ENCODE assay signal across 16 mouse cellular contexts in the genomic region with DNA sequence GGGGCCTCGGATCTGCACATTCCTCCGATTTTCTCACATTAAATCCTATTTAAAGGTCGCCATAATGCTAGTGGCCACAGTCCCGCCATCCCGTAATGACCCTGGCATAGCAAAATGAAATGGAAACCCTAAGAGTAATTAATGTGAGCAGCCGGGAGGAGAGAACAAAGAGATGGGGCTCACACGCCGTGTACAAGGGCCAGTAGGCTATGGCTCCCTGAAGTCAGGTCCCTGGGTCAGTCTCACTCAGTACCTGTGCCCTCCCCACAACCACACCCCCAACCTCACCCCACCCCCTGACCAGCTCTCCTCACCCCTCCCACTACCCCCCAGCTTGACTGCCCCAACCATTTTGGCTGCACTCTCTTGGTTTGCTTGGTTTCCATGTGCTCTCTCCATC. TPM values are rescaled to one million over a fixed set of nuclear protein-coding genes. Genes with fewer than 3 reads are reported as not detected.
DNase-seq lines count a peak whose midpoint lies in the region; ATAC-seq and TF ChIP-seq lines count a peak whose summit lies in the region.
"Had no signal": no experiment of that assay in that cellular context is flagged by ENCODE, and none has a peak within 500 bp of the region (broad histone marks: within the 10 kb centered on the region; RNA-seq: fewer than 3 reads in every experiment).

No protein-coding gene starts in this region.

- peaks cover 8% of the 10 kb centered on the region for H3K4me1 ChIP-seq in forebrain, embryonic 10.5 days
- peaks cover 28% of the 10 kb centered on the region for H3K4me1 ChIP-seq in forebrain, embryonic 15.5 days
- H3K4me1 ChIP-seq in kidney, postnatal 0 days (replicated peaks; ENCODE audit: insufficient read depth, low read length) = peaks cover 41% of the 10 kb centered on the region
- H3K4me1 ChIP-seq in intestine, embryonic 16.5 days (ENCODE audit: control insufficient read depth, insufficient read depth, low read length) = peaks cover 41% of the 10 kb centered on the region
- peaks cover 28% of the 10 kb centered on the region for H3K4me1 ChIP-seq in stomach, embryonic 14.5 days (ENCODE audit: control insufficient read depth, insufficient read depth, low read length)

- no peak for ATAC-seq in forebrain, embryonic 15.5 days (replicated peaks)
- ATAC-seq in kidney, postnatal 0 days (replicated peaks; ENCODE audit: low FRiP score, low read depth) = peak; percentile 59
- peak; percentile 70 for ATAC-seq in intestine, embryonic 16.5 days
- ATAC-seq in stomach, embryonic 14.5 days (ENCODE audit: insufficient number of reproducible peaks, insufficient read depth, low FRiP score, low read depth) = no peak

- H3K4me2 ChIP-seq in forebrain, embryonic 15.5 days (replicated peaks) = no peak overlapping the region
- peak overlapping the region; percentile 36 for H3K4me2 ChIP-seq in kidney, postnatal 0 days (ENCODE audit: low read length)
- peak overlapping the region; percentile 4 for H3K4me2 ChIP-seq in intestine, embryonic 16.5 days (ENCODE audit: low read depth, low read length)
- H3K4me2 ChIP-seq in stomach, embryonic 14.5 days (replicated peaks; ENCODE audit: low read depth, low read length) = no peak overlapping the region

- H3K9ac ChIP-seq in forebrain, embryonic 15.5 days (replicated peaks) = no peak overlapping the region
- no peak overlapping the region for H3K9ac ChIP-seq in kidney, postnatal 0 days (ENCODE audit: low read depth, low read length)
- H3K9ac ChIP-seq in intestine, embryonic 16.5 days (ENCODE audit: low read depth, low read length) = no peak overlapping the region
- no peak overlapping the region for H3K9ac ChIP-seq in stomach, embryonic 14.5 days (replicated peaks; ENCODE audit: low read depth, low read length)
- H3K9ac ChIP-seq: liver, embryonic 14.5 days had no signal

- H3K27ac ChIP-seq in forebrain, embryonic 10.5 days = peak overlapping the region; percentile 53
- no peak overlapping the region for H3K27ac ChIP-seq in forebrain, embryonic 15.5 days (replicated peaks)
- peak overlapping the region; percentile 62 for H3K27ac ChIP-seq in kidney, postnatal 0 days
- H3K27ac ChIP-seq in intestine, embryonic 16.5 days (ENCODE audit: low read length) = peak overlapping the region; percentile 17; the same call in 1 of the 2 replicates
- H3K27ac ChIP-seq in stomach, embryonic 14.5 days (ENCODE audit: low read length) = peak overlapping the region; percentile 52
- H3K27ac ChIP-seq: heart, adult 2 months; liver, embryonic 14.5 days had no signal

- no peaks in the 10 kb centered on the region for H3K36me3 ChIP-seq in forebrain, embryonic 10.5 days (replicated peaks)
- no peaks in the 10 kb centered on the region for H3K36me3 ChIP-seq in forebrain, embryonic 15.5 days
- H3K36me3 ChIP-seq in kidney, postnatal 0 days (ENCODE audit: insufficient read depth, low read length) = no peaks in the 10 kb centered on the region
- H3K36me3 ChIP-seq in intestine, embryonic 16.5 days (ENCODE audit: control insufficient read depth, insufficient read depth, low read length) = no peaks in the 10 kb centered on the region
- no peaks in the 10 kb centered on the region for H3K36me3 ChIP-seq in stomach, embryonic 14.5 days (ENCODE audit: control insufficient read depth, insufficient read depth, low read length)

- no peak overlapping the region for H3K4me3 ChIP-seq in forebrain, embryonic 10.5 days
- H3K4me3 ChIP-seq in forebrain, embryonic 15.5 days = no peak overlapping the region
- H3K4me3 ChIP-seq in kidney, postnatal 0 days (replicated peaks; ENCODE audit: low read depth, low read length) = no peak overlapping the region
- H3K4me3 ChIP-seq in intestine, embryonic 16.5 days (ENCODE audit: low read length) = no peak overlapping the region
- no peak overlapping the region for H3K4me3 ChIP-seq in stomach, embryonic 14.5 days (ENCODE audit: low read depth, low read length)
- H3K4me3 ChIP-seq: heart, adult 2 months had no signal

- intact Hi-C loops in left cerebral cortex, postnatal 10 days (cut with DNase I) = no loop called here

- H3K27me3 ChIP-seq in forebrain, embryonic 10.5 days (ENCODE audit: poor library complexity, severe bottlenecking) = no peaks in the 10 kb centered on the region
- no peaks in the 10 kb centered on the region for H3K27me3 ChIP-seq in forebrain, embryonic 15.5 days
- H3K27me3 ChIP-seq in kidney, postnatal 0 days (ENCODE audit: insufficient read depth, low read length) = no peaks in the 10 kb centered on the region
- no peaks in the 10 kb centered on the region for H3K27me3 ChIP-seq in intestine, embryonic 16.5 days (replicated peaks; ENCODE audit: control insufficient read depth, insufficient read depth, low read length)
- no peaks in the 10 kb centered on the region for H3K27me3 ChIP-seq in stomach, embryonic 14.5 days (ENCODE audit: control insufficient read depth, insufficient read depth, low read length)

- no peaks in the 10 kb centered on the region for H3K9me3 ChIP-seq in forebrain, embryonic 10.5 days
- no peaks in the 10 kb centered on the region for H3K9me3 ChIP-seq in forebrain, embryonic 15.5 days
- H3K9me3 ChIP-seq in kidney, postnatal 0 days (replicated peaks; ENCODE audit: low read length) = no peaks in the 10 kb centered on the region
- no peaks in the 10 kb centered on the region for H3K9me3 ChIP-seq in intestine, embryonic 16.5 days (ENCODE audit: control insufficient read depth, low read length)
- H3K9me3 ChIP-seq in stomach, embryonic 14.5 days (ENCODE audit: control insufficient read depth, low read depth, low read length) = no peaks in the 10 kb centered on the region

- TF ChIP-seq CTCF in kidney, postnatal 0 days (IDR thresholded peaks at IDR 0.05; ENCODE audit: low read depth) = no peak

- WGBS in forebrain, embryonic 10.5 days = 73% methylated on average over 8 of the region's 8 CpGs
- WGBS in forebrain, embryonic 15.5 days = 46% methylated on average over 8 of the region's 8 CpGs
- 22% methylated on average over 8 of the region's 8 CpGs for WGBS in kidney, postnatal 0 days
- WGBS in intestine, embryonic 16.5 days = 48% methylated on average over 8 of the region's 8 CpGs
- WGBS in stomach, embryonic 14.5 days = 61% methylated on average over 8 of the region's 8 CpGs

- DNase-seq in forebrain, embryonic 10.5 days (ENCODE audit: extremely low spot score, low spot score) = no peak
- no peak for DNase-seq in kidney, postnatal 0 days (ENCODE audit: low spot score)
- no peak for DNase-seq in kidney, adult 9 months
- no peak for DNase-seq in adrenal gland, postnatal 14 days
- no peak for DNase-seq in left cerebral cortex, postnatal 10 days (ENCODE audit: extremely low spot score in 1 of 2, low spot score in 2 of 2)
- DNase-seq: adrenal gland, adult 2 months; cerebellum, adult 9-11 months; heart, adult 2 months; kidney, adult 2 months; lung, postnatal 4 days; right cerebral cortex, postnatal 14 days; thymus, postnatal 14 days had no signal

RNA-seq across cellular contexts. Expression of gene Lrch1, which starts 31.6 kb away (rescaled TPM):
- polyA plus RNA-seq in forebrain, embryonic 10.5 days (2016; fragmentation: Nextera tagmentation; extraction: Ambion mirVana) = 6.4 and 6.5 TPM in 2 replicates
- 10.9 and 13.6 TPM in 2 replicates for polyA plus RNA-seq in forebrain, embryonic 15.5 days (2015; fragmentation: Nextera tagmentation; extraction: Ambion mirVana)
- 16.1 and 16.3 TPM in 2 replicates for polyA plus RNA-seq in kidney, postnatal 0 days (2015; fragmentation: Nextera tagmentation; extraction: Ambion mirVana)
- polyA plus RNA-seq in intestine, embryonic 16.5 days (2015; fragmentation: Nextera tagmentation; extraction: Ambion mirVana) = 9.8 and 9.9 TPM in 2 replicates
- polyA plus RNA-seq in stomach, embryonic 14.5 days (2014; fragmentation: Nextera tagmentation; extraction: Ambion mirVana) = 16.0 and 16.5 TPM in 2 replicates
- total RNA-seq in adrenal gland, postnatal 14 days (2021) = 14.6 and 17.3 TPM in 2 replicates
- total RNA-seq in left cerebral cortex, postnatal 10 days (2021) = 10 to 100 TPM; 28.6 to 52.3 TPM

Comparison
In these comparisons a context has a peak if more than half of its experiments do, and no peak if none do; other contexts are left out.
1. ATAC-seq: peak in kidney, postnatal 0 days (single experiment) and intestine, embryonic 16.5 days (single experiment); none in forebrain, embryonic 15.5 days (single experiment) and stomach, embryonic 14.5 days (single experiment).
2. H3K4me2 ChIP-seq: peak in kidney, postnatal 0 days (single experiment) and intestine, embryonic 16.5 days (single experiment); none in forebrain, embryonic 15.5 days (single experiment) and stomach, embryonic 14.5 days (single experiment).